Mouse (Mus musculus) macrophage (primary cell): Measurements from ENCODE around the gene Fev. TPM values are rescaled to one million over a fixed set of nuclear protein-coding genes. Genes with fewer than 3 reads are reported as not detected.

Experiments
- H3K27ac ChIP-seq: fragments of 350-480 bp; formaldehyde crosslinking; 2 replicates; pipeline ENCODE4 v1.9.0; 2021
- H3K36me3 ChIP-seq: fragments of 350-480 bp; formaldehyde crosslinking; 2 replicates; pipeline ENCODE4 v1.9.0; 2021; ENCODE audit errors: inconsistent target
- H3K4me3 ChIP-seq: fragments of 350-480 bp; formaldehyde crosslinking; 2 replicates; pipeline ENCODE4 v1.9.0; 2021; ENCODE audit errors: inconsistent target
- H3K79me2 ChIP-seq: fragments of 350-480 bp; formaldehyde crosslinking; 2 replicates; pipeline ENCODE4 v1.9.0; 2021; ENCODE audit errors: inconsistent target
- whole genome bisulfite sequencing: methylation state at CpG from one replicate; pipeline ENCODE4 v1.1.7; 2026; ENCODE audit warnings: inconsistent platforms; ENCODE audit not compliant: missing documents; 5-methylcytosine and 5-hydroxymethylcytosine counted together
- polyA plus RNA-seq: library from polyadenylated mRNA; stranded (reverse); fragments of 250-400 nt; gene quantifications from 3 replicates; pipeline ENCODE4 v1.2.4, GENCODE M21; 2018; ENCODE audit warnings: inconsistent platforms

Fev gene
- polyA plus RNA-seq, 1 experiment from 2014 or later: not detected

- Histone ChIP-seq H3K27ac (no peak overlapping the region), H3K4me3 (no peak overlapping the region), H3K36me3 (no peaks in the 10 kb centered on the region), H3K79me2 (no peaks in the 10 kb centered on the region)
- 6% methylated on average over 7 of the region's 7 CpGs for WGBS
Observed at GRCm38 (mm10) chr1:74856791-74857190, 28.4 kb downstream of the Fev start.

DNA sequence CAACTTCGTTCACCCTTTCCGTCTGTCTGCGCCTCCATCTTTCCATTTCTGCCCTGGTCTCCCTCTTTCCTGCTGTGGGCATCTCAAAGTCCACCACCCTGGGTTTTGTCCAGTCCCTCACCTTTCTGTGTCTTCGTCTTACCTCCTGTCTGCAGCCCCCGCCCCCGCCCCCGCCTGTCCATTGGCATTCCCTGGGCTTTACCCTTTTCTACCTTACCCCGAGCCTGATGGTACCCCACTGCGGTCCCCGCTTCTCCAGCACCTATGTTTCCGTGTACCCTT lies 28.8 kb downstream of the Fev start:
- Histone ChIP-seq H3K27ac (no peak overlapping the region), H3K4me3 (no peak overlapping the region), H3K36me3 (no peaks in the 10 kb centered on the region), H3K79me2 (no peaks in the 10 kb centered on the region)
- 9% methylated on average over 11 of the region's 11 CpGs for WGBS

GRCm38 (mm10) chr1:74855651-74856438 lies 29.4 kb downstream of the Fev start:
- WGBS: 4% methylated on average over 68 of the region's 74 CpGs
- Histone ChIP-seq H3K27ac (no peak overlapping the region), H3K36me3 (no peaks in the 10 kb centered on the region), H3K4me3 (no peak overlapping the region), H3K79me2 (no peaks in the 10 kb centered on the region)

GRCm38 (mm10) chr1:74855156-74855555 lies 30.1 kb downstream of the Fev start:
- no peak overlapping the region for H3K4me3 ChIP-seq
- H3K79me2 ChIP-seq: no peaks in the 10 kb centered on the region
- H3K27ac ChIP-seq: no peak overlapping the region
- H3K36me3 ChIP-seq: no peaks in the 10 kb centered on the region
- WGBS: 3% methylated on average over 34 of the region's 48 CpGs

- 5% methylated on average over 39 of the region's 39 CpGs for WGBS
- Histone ChIP-seq H3K27ac (no peak within 1 kb of the TSS), H3K4me3 (no peak within 1 kb of the TSS), H3K36me3 (no peaks in the 10 kb centered on the region), H3K79me2 (no peaks in the 10 kb centered on the region)
Observed at GRCm38 (mm10) chr1:74854306-74855056, 30.7 kb downstream of the Fev start, which contains the start of gene Cdk5r2. Gene Cdk5r2, plus strand, starts transcription at chr1:74854934.

GRCm38 (mm10) chr1:74851001-74851775 lies 34.0 kb downstream of the Fev start:
- 18% methylated on average over 6 of the region's 6 CpGs for WGBS
- Histone ChIP-seq H3K36me3 (no peaks in the 10 kb centered on the region), H3K27ac (no peak overlapping the region), H3K79me2 (no peaks in the 10 kb centered on the region), H3K4me3 (no peak overlapping the region)

DNA sequence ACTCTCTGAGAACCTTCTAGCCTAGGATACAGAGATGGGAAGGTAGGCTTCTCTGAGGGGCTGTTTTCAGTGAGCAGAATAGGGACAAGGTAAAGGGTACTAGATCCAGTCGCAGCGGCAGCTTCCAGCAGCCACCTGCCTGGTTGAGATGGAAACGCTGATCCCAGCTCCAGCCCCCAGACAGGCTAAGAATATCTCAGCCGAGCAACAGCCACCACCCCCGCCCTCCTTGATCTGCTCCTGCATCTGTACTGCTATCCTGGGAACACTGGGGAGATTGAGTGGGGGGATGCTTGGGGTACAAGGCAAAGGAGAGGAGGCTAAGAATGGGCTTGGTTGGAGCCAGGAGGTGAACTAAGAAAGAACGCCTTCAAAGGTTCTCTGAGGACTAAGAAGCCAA lies 35.0 kb downstream of the Fev start:
- Histone ChIP-seq H3K79me2 (no peaks in the 10 kb centered on the region), H3K36me3 (no peaks in the 10 kb centered on the region), H3K27ac (no peak overlapping the region), H3K4me3 (no peak overlapping the region)
- 32% methylated on average over 6 of the region's 6 CpGs for WGBS

DNA sequence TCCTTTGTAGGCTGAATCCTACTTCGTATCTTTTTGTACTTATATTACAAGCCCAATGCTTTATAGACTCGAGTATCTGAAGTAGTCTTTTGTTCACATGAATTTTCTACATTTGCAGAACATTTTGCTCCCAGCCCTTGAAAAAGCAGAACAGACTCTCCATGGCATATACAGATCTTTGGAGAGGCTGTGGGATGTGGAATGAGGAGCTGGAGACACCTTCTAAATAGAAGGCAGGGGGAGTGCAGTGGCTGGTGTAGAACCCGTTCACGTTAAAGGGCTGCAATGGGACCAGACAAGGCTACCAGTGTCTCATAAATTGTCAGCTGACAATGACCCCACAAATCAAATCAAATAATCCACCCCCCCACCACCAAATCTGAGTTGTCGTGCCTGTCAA lies 36.3 kb downstream of the Fev start:
- no peaks in the 10 kb centered on the region for H3K79me2 ChIP-seq
- no peak overlapping the region for H3K27ac ChIP-seq
- H3K4me3 ChIP-seq: no peak overlapping the region
- H3K36me3 ChIP-seq: no peaks in the 10 kb centered on the region
- 51% methylated on average over 5 of the region's 5 CpGs for WGBS

GRCm38 (mm10) chr1:74846341-74846740 lies 38.9 kb downstream of the Fev start:
- no peak overlapping the region for H3K27ac ChIP-seq
- WGBS: 27% methylated on average over 9 of the region's 9 CpGs
- no peaks in the 10 kb centered on the region for H3K79me2 ChIP-seq
- no peak overlapping the region for H3K4me3 ChIP-seq
- H3K36me3 ChIP-seq: no peaks in the 10 kb centered on the region

DNA sequence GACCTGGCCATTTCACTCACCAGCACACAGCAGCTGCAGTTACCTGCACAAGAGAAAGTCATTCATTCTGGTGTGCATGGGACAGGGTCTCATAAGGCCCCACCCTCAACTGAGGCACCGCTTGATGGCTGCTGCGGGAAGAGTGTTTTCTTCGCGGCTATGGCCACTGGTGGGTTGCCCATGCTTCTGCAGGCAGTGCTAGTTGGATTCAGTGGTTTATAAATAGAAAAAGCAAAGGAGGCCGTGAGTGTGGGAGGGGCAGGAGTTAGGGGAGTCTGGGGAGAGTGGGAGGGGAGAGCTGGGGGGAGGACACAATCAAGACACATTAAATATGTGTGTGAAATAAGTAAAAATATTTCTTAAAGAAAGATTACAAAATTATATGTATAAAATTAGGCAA lies 42.1 kb downstream of the Fev start:
- Histone ChIP-seq H3K4me3 (no peak overlapping the region), H3K79me2 (no peaks in the 10 kb centered on the region), H3K36me3 (no peaks in the 10 kb centered on the region), H3K27ac (no peak overlapping the region)
- WGBS: 85% methylated on average over 5 of the region's 5 CpGs

DNA sequence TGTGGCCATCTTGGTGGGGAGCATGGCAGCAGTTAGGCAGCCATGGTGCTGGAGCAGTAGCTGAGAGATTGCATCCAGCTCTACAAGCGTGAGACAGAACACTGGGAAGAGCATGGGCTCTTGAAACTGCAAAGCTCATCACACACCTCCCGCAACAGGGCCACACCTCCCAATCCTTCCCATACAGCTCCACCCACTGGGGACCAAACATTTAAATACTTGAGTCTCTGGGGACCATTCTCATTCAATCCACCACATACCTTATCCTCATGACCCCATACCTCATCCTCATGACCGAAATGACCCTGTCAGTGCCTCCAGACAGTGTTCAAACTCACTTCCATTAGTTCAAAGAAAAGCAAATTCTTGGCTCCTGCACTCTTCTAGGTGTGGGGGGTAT lies 52.0 kb downstream of the Fev start:
- Histone ChIP-seq H3K27ac (no peak overlapping the region), H3K4me3 (no peak overlapping the region), H3K79me2 (no peaks in the 10 kb centered on the region), H3K36me3 (no peaks in the 10 kb centered on the region)
- WGBS: 96% methylated on average over 3 of the region's 3 CpGs

Other genes starting within 250 kb of the Fev start
- gene Ttll4, start 223.7 kb downstream of the Fev start, polyA plus RNA-seq: 3.0 to 5.5 TPM (median 3.7 TPM) in 3 replicates
- gene Cyp27a1, start 171.8 kb downstream of the Fev start, polyA plus RNA-seq: 10.0 to 133 TPM (median 56.9 TPM) in 3 replicates
- gene Prkag3, start 136.2 kb downstream of the Fev start, polyA plus RNA-seq: not detected in 3 replicates
- gene Wnt6, start 113.5 kb downstream of the Fev start, polyA plus RNA-seq: 0.11 to 0.15 TPM in 2 of 3 replicates, not detected in the other
- not detected in 3 replicates for gene Wnt10a, start 93.9 kb downstream of the Fev start, polyA plus RNA-seq
- gene Cdk5r2, start 30.5 kb downstream of the Fev start, polyA plus RNA-seq: not detected in 3 replicates
- gene Cryba2, start 7.7 kb upstream of the Fev start, polyA plus RNA-seq: not detected in 3 replicates
- gene Cfap65, start 50.2 kb upstream of the Fev start, polyA plus RNA-seq: not detected in 3 replicates
- 0.06 to 0.19 TPM in 2 of 3 replicates, not detected in the other for gene Ihh, start 66.3 kb upstream of the Fev start, polyA plus RNA-seq
- gene Nhej1, start 239.8 kb upstream of the Fev start, polyA plus RNA-seq: 2.1 to 3.5 TPM (median 2.5 TPM) in 3 replicates
- gene Slc23a3, start 248.5 kb upstream of the Fev start, polyA plus RNA-seq: not detected in 3 replicates